Mouse (Mus musculus): Measurements from ENCODE around the gene Gcnt4. TPM values are rescaled to one million over a fixed set of nuclear protein-coding genes. Genes with fewer than 3 reads are reported as not detected.
A peak's percentile ranks its signal among the peaks of the same experiment; 100 is the strongest.

Gcnt4 gene
- total RNA-seq, 2 experiments from 2014 or later, result not detected

- no peak for ATAC-seq (replicated peaks; ENCODE audit: low FRiP score, poor library complexity, severe bottlenecking)
These were observed 61.2 kb downstream of the Gcnt4 start for GRCm38 (mm10) chr13:96985599-96986275.

GRCm38 (mm10) chr13:96989129-96989528 is 64.6 kb downstream of the Gcnt4 start:
- ATAC-seq (replicated peaks; ENCODE audit: low FRiP score, poor library complexity, severe bottlenecking), result no peak

- no peak for ATAC-seq (replicated peaks; ENCODE audit: low FRiP score, poor library complexity, severe bottlenecking)
These were observed 65.6 kb downstream of the Gcnt4 start for GRCm38 (mm10) chr13:96990045-96990444.

GRCm38 (mm10) chr13:96990561-96991265 is 66.2 kb downstream of the Gcnt4 start:
- ATAC-seq (replicated peaks; ENCODE audit: low FRiP score, poor library complexity, severe bottlenecking), result no peak

GRCm38 (mm10) chr13:96993291-96993989 is 69.0 kb downstream of the Gcnt4 start:
- ATAC-seq (replicated peaks; ENCODE audit: low FRiP score, poor library complexity, severe bottlenecking), result no peak

- ATAC-seq (replicated peaks; ENCODE audit: low FRiP score, poor library complexity, severe bottlenecking), result no peak
These were observed 70.8 kb downstream of the Gcnt4 start for GRCm38 (mm10) chr13:96995243-96995642.

GRCm38 (mm10) chr13:96997080-96997479 is 72.6 kb downstream of the Gcnt4 start:
- 0 out of 2 replicates have a peak, but pooled peaks have one; percentile 25 for ATAC-seq (replicated peaks; ENCODE audit: low FRiP score, poor library complexity, severe bottlenecking)

Other genes with a start within 250 kb of the Gcnt4 start
- gene Ankrd31, start 176.4 kb upstream of the Gcnt4 start, total RNA-seq (2015; ENCODE audit: low replicate concordance), result not detected in 2 replicates
- 0.51 TPM in 1 of 2 replicates, not detected in the other for gene Ankrd31, start 176.4 kb upstream of the Gcnt4 start, total RNA-seq (2017; ENCODE audit: low replicate concordance)
- gene 1700029F12Rik, start 109.7 kb downstream of the Gcnt4 start, total RNA-seq (2015; ENCODE audit: low replicate concordance), result not detected in 2 replicates
- not detected in 2 replicates for gene 1700029F12Rik, start 109.7 kb downstream of the Gcnt4 start, total RNA-seq (2017; ENCODE audit: low replicate concordance)
- 1.1 TPM in 1 of 2 replicates, not detected in the other for gene Fam169a, start 142.6 kb downstream of the Gcnt4 start, total RNA-seq (2015; ENCODE audit: low replicate concordance)
- 1.4 and 1.9 TPM in 2 replicates for gene Fam169a, start 142.6 kb downstream of the Gcnt4 start, total RNA-seq (2017; ENCODE audit: low replicate concordance)
- gene Gm6169, start 174.5 kb downstream of the Gcnt4 start, total RNA-seq (2015; ENCODE audit: low replicate concordance), result 5.0 and 11.3 TPM in 2 replicates
- 2.5 TPM in 1 of 2 replicates, not detected in the other for gene Gm6169, start 174.5 kb downstream of the Gcnt4 start, total RNA-seq (2017; ENCODE audit: low replicate concordance)
- gene Gfm2, start 213.2 kb downstream of the Gcnt4 start, total RNA-seq (2015; ENCODE audit: low replicate concordance), result 6.3 and 11.2 TPM in 2 replicates
- gene Gfm2, start 213.2 kb downstream of the Gcnt4 start, total RNA-seq (2017; ENCODE audit: low replicate concordance), result 8.2 and 23.6 TPM in 2 replicates
- gene Nsa2, start 213.2 kb downstream of the Gcnt4 start, total RNA-seq (2015; ENCODE audit: low replicate concordance), result 52.0 and 132 TPM in 2 replicates
- gene Nsa2, start 213.2 kb downstream of the Gcnt4 start, total RNA-seq (2017; ENCODE audit: low replicate concordance), result 70.3 and 93.3 TPM in 2 replicates

Measured in erythroid progenitor cell, adult 5-6 weeks (primary cell).